Mouse (Mus musculus): ENCODE measurements around the gene Pdf.
A peak's percentile ranks its signal among the peaks of the same experiment; 100 is the strongest.
"Not testable (repeated sequence)": the region's sequence is repeated elsewhere in the genome, so short reads cannot be mapped to it uniquely, and the experiment has no call there.

Gene Pdf

GRCm38 (mm10) chr8:107035641-107036040, 12.8 kb downstream of the Pdf start:
- no peak for DNase-seq

DNA sequence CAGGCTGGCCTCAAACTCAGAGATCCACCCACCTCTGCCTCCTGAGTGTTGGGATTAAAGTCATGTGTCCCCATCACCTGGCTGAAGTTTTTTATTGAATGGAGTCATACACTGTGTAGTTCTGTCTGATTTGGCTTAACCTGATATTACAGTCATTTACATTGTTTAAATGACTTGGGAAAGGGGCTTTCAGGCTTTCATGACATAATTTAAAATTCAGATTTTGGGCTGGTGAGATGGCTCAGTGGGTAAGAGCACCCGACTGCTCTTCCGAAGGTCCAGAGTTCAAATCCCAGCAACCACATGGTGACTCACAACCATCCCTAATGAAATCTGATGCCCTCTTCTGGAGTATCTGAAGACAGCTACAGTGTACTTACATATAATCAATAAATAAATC, 14.8 kb downstream of the Pdf start:
- DNase-seq, result not testable (repeated sequence)

DNA sequence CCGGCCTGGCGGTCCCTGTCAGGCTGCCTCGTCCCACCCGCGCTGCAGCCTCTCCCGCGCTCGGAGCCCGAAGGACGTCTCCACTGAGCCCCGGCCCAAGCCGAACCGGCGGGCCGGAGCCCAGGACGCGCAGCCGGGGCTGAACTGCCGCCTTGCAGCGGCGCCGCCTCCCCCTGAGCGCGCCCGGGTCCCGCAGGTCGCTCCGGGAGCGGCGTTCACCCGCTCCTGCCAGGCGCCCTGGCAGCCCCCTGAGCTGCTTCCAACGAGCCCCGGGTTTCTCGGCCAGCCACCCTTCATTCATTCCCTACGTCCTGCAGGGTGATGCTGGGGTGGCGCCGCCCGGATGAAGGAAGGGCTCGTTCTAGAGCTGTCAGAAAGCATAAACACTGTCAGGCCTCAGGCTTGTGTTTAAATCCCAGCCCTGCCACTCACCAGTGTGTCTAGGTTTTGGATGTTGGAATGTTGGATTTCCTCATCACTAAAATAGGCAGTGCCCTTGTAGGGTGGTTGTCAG, 16.8 kb downstream of the Pdf start:
- no peak for DNase-seq

GRCm38 (mm10) chr8:107030650-107031576, 17.5 kb downstream of the Pdf start, which contains the start of gene Vps4a:
Gene Vps4a, plus strand, starts transcription at chr8:107031222.
- DNase-seq, result peak; percentile 94 to 96

DNA sequence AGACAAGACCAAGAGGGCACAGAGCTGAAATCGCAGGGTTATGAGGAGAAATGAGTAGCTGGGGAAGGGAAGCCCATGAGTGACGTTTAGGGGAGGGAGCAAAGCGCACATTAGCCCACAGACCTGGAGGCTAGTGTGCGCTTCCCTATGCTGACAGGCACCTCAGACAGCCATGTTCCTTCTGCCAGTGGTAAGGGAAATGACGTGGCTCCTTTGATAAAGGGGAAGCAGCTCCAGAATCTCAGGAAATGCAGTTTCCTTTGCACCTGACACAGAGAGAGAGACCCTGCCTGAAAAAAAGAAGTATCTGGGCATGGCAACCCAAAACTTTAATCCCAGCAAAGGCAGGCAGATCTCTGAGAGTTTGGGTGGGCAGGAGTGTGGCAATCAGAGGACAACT, 18.4 kb downstream of the Pdf start:
- no peak for DNase-seq

GRCm38 (mm10) chr8:107029310-107029709, 19.1 kb downstream of the Pdf start:
- DNase-seq, result no peak

DNA sequence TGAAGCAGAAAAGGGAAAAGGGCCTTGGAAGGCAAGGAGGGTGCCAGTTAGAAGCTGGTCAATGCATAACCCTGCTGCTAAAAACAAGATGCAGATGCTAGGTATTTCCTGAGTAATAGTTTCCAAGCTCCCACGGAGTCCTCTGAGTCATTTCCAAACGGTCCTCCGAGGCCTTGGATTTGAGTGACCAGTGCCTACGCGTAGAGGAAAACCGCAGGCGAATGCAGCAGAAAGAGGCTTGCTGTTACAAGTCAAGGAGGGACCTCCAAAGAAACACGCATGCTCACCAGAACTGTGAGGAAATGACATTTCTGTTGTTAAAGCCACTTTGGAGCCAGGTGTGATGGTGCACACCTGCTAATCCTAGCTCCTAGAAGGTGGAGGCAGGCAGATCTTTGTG, 24.9 kb downstream of the Pdf start:
- DNase-seq, result no peak

DNA sequence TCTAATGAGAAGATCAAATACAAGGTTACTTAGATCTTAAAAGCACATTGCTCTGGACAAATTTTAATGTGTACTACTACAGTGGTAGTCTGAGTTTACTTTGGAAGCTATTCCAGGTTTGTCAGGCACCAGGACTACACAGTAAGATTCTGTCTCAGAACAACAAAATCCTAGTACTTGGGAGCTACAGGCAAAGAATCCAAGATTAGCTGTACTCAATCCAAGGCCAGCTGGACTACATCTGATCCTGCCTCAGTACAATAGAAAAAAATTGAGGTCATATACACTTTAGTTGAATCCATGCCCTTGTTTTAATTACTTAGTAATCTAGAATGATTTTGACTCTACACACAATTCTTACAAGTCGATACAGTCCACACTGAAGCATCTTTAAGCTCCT, 33.5 kb downstream of the Pdf start:
- no peak for DNase-seq

DNA sequence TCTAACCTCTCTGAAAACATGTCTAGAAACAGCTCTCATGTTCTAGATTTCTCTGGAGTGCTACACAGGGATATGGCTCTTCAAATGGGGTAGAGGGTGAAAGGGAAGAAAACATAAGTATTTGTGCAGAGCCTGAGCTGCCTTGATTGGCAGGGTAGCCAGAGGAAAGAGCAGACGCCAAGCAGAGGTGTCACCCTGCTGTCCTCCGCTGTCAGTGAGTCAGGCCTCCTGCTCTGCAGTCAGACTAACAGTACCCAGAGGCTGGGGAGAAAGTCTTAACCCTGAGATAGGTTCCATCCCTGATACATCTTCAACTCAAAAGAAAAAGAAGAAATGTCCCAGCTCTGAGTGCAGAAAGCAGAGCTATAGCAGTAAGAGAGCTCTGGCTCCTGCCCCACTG, 35.7 kb downstream of the Pdf start:
- no peak for DNase-seq

DNA sequence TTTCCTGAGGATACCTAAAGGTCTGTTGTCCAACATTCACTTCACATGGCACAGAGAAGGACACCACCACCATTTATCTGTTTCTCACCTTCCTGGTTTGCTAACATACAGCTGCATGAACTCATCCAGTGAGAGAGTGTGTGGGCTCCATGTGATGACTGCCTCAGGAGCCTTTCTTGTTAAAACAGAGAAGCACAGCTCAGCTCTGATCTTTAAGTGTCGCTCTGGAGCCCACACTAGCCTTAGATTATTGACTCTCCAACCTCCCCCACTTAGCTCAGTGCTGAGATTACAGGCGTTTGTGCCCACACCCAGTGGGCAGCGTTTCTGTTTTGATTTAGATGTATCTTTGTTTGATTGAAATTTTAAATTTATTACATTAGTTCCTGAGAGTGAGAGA, 40.6 kb downstream of the Pdf start:
- no peak for DNase-seq

DNA sequence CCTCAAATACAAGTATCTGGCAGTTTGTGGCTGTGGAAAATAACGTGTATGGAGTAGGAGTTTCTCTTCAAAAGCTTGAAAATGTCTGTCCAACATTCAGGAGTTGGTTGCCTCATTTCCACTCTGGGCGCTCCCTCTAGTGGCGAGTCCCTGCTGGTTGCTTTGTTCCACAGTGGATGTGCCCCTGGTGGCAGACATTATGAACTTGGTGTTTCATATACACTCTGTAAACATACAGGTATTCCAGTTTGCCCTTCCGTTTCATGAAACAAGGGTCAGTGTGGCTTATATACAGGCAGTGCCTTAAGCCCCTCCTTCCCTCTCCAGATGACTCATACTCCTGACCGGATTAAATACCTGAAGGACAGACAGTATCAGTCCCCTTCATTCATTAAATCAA, 45.9 kb downstream of the Pdf start:
- peak; percentile 87 to 90 for DNase-seq

- no peak for DNase-seq
Measured at GRCm38 (mm10) chr8:106999068-106999467, 49.3 kb downstream of the Pdf start.

- DNase-seq, result no peak
Measured at GRCm38 (mm10) chr8:106997416-106997815, 51.0 kb downstream of the Pdf start.

DNA sequence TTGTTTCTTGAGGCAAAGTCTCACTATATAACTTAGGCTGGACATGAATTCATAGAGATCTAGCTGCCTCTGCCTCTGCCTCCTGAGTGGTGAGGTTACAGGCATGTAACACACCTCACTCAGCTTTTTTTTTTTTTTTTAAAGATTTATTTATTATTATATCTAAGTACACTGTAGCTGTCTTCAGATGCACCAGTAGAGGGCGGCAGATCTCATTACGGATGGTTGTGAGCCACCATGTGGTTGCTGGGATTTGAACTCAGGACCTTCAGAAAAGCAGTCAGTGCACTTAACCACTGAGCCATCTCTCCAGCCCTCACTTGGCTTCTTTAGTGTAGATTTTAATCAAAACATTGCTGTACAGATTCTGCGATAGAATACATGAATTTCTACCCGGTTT, 52.1 kb downstream of the Pdf start:
- DNase-seq, result not testable (repeated sequence)
